Mouse (Mus musculus) olfactory bulb, adult 2 months (tissue): ENCODE results near the gene Pde10a.

Source experiments
- CTCF ChIP-seq: fragments of 200-500 bp; IDR thresholded peaks from 2 replicates; pipeline ENCODE4 v1.5.1; 2012; ENCODE audit warnings: low read depth, mild to moderate bottlenecking, low read length, moderate library complexity; ENCODE audit not compliant: insufficient read depth
- POLR2A ChIP-seq: fragments of 200-500 bp; IDR thresholded peaks from 2 replicates; pipeline ENCODE4 v1.6.1; 2012; ENCODE audit warnings: mild to moderate bottlenecking, low read depth, low read length, moderate library complexity; ENCODE audit not compliant: insufficient read depth

- TF ChIP-seq CTCF = no peak
- no peak for TF ChIP-seq POLR2A
Measured at GRCm38 (mm10) chr17:8552346-8553035, 27.3 kb downstream of the Pde10a start.
